Mouse (Mus musculus) ovary, adult 18-20 months (tissue): ENCODE data around the gene Pigh.
A peak's percentile ranks its signal among the peaks of the same experiment; 100 is the strongest.

Source experiments
- DNase-seq: peaks from one replicate; pipeline ENCODE4 v3.0.0; 2022; ENCODE audit warnings: low spot score, mixed read lengths

The Pigh gene

DNA sequence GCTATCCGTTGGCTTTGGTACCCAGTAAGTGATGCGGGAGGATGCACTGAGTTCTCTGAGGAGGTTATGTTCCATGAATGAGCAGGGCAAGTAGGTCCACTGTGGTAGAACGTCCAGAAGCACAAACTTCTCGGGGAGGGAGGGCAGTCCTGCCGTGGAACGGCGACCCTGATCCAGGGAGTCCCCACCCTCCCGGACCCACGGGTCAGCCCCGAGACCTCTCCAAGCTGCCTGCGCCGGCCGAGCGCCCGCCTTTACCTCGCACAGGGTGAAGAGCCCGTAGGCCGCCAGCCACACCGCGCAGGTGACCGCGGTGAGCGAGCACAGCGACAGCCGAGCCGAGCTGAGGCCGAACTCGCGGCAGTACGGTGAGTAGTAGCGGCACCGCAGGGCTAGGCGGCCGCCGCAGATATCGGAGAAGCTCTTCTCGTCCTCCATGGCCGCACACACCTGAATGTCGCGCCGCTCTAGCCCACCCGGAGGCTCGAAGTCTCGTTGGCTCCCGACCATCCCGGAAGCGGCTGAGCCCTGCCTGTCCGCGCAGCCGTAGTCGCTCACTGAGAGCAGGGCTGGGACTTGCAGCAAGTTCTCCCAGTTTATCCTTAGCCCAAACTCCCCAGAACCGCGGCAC is at the start of gene Pigh:
Gene Pigh, minus strand, starts transcription at position 470 of the 631 bp plus-strand sequence.
- peak; percentile 79 for DNase-seq

GRCm38 (mm10) chr12:79138999-79139398 is 49.5 kb upstream of the Pigh start:
- DNase-seq: no peak

- no peak for DNase-seq
Observed at GRCm38 (mm10) chr12:79136949-79137348, 47.5 kb upstream of the Pigh start.

GRCm38 (mm10) chr12:79135105-79135504 is 45.7 kb upstream of the Pigh start:
- DNase-seq: no peak

- DNase-seq: no peak
Observed at GRCm38 (mm10) chr12:79134676-79135075, 45.2 kb upstream of the Pigh start.

DNA sequence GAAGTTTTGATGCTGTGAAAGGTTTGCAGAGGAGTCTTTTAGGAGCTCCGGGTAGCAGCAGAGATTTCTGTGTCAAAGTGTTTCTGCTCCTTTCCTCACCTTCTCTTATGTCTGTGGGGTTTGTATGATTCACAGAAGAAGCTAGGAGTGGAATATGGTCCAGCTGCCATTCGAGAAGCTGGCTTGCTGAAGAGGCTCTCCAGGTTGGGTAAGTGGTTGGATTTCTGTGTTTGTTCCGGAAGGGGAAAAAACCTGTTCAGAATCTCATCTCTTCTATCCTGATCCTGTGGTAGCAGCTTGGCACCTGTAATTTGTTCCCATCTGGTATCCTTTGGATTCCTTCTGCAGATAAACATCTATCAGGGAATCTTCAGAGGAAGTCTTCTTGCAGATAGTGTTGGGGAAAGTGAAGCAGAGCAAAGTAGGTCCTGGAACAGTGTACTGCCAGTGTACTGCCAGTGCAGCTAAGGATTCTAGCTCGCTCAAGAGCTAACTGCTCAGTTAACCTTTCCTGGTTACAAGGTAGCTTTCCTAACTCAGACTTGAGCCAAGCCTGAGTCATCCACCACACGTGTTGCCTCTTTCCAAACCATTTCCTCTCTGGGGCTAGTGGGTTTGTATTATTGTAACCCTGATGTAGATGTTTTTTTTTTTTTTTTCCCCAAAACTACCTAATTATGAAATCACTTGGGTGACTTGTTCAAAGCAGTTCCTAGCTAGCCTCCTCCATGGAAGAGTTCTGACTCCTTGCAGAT is 42.4 kb upstream of the Pigh start:
- DNase-seq: no peak

GRCm38 (mm10) chr12:79131178-79131675 is 41.8 kb upstream of the Pigh start:
- no peak for DNase-seq

DNA sequence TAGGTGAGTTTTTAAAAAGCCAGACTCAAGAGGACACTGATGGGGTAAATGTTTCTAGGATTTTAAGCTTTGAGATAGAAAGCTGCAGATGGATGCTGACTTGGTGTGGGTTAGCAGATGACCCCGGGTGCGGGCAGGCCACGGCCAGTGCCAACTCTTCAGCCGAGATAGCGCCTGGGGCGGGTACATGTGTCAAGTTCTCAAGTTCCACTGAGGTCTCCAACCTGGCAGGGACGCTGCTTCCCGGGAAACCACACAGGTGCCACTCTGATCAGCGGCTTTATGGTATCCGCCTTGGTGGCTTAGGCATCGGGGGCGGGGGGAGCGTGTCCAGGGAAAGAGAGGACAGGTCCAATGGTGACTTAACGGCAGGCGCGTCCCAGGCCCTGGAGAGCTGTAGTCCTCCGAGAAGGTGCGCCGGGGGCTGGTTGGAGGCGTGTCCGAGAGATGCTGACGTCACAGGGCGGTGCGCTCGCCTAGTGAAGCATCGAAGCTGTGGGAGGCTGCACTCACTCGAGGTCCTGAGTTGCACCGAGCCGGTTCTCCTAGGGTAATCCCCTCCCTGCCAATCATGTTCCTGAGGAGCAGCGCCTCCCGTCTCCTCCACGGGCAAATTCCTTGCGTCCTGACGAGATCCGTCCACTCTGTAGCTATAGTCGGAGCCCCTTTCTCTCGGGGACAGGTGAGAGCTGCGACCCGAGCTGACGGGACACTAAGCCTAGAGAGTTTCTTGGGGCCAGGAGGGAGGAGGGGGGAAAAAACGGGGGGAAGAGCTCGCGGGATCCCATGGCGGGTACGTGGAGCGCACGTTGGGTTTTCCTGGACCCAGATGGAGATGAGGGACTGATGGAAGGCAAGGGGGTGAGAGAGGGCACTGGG is 41.1 kb upstream of the Pigh start, which contains the start of gene Arg2:
Gene Arg2, plus strand, starts transcription at position 479 of the 879 bp plus-strand sequence.
- peak; percentile 48 for DNase-seq

- DNase-seq: no peak
Observed at GRCm38 (mm10) chr12:79122820-79123219, 33.4 kb upstream of the Pigh start.

DNA sequence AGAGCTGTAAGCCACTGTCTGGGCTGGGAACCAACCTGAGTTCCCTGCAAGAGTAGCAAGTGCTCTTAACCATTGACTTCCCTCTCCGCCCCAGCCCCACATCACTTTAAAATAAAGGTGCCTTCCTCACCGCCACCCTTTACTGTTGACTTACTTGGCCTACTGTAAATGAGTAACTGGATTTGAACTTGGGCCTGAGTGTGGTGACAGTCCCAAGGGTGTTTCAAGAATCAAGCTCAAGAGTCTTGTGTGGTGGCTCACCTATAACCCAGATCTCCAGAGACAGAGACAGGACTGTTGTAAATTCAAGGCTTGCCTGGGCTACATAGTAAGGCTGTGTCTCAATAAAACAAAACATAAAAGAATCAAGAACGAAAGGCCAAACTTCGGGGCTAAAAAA is 29.5 kb upstream of the Pigh start:
- DNase-seq: no peak

GRCm38 (mm10) chr12:79105312-79105711 is 15.9 kb upstream of the Pigh start:
- DNase-seq: no peak

DNA sequence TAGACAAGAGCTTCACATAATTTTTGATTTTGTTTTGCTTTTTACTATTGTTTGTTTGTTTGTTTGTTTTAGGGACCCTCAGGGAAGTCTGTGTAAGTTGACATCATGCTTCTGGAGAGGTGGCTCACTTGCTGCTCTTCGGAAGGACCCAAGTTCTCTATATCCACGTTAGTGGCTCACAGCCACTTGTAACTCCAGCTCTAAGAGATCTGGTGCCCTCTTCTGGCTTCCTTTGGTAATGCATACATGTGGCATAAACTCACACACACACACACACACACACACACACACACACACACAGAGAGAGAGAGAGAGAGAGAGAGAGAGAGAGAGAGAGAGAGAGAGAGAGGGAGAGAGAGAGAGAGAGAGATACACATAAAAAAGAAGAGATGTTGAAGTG is 15.1 kb upstream of the Pigh start:
- no peak for DNase-seq

- DNase-seq: peak; percentile 19
Observed at GRCm38 (mm10) chr12:79103773-79104172, 14.3 kb upstream of the Pigh start.

DNA sequence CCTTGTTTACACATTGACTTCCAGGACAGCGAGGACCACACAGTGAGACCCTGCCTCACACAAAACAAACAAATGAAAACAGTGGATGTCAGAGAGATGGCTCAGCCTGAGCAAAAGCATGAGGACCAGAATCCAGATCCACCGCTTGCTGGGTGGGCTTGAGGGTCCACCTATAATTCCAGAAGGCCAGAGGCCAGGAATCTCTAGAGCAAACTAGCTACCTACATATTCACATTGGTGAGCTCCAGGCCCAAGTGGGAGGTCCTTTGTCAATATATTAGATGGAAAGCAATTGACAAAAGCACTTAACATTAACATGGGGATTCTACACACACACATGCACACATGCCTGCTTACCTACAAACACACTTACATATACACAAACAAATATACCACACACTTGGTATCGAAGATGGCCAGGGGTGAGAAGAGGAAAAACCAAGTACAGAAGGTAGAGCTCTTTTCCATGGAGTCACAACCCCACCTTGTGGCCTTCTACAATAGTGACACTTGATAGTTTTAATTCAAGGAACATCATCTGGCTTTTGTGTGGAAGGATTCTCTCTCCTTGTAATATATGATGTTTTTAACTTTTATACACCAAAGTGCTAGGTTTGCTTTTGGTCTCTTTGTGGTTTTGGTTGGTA is 7.8 kb upstream of the Pigh start:
- no peak for DNase-seq

- DNase-seq: peak; percentile 21
Observed at GRCm38 (mm10) chr12:79092569-79092968, 3.1 kb upstream of the Pigh start.

DNA sequence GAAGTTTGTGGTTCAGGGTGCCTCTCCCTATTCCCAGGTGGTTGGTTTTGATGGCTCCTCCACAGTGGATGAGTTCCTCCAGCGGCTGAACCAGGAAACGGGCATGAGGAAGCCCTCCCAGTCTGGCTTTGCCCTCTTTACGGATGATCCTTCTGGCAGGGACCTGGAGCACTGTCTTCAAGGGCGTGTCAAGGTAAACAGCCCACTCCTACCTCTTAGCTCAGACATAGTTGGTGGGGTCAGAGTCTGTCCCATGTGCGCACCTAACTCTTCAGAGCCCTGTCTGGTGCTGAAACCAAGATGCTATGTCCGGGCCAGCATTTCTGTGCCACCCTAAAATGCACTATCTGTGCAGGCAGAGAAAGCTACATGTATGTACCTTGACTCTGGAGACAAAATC is 16.1 kb downstream of the Pigh start:
- DNase-seq: no peak

DNA sequence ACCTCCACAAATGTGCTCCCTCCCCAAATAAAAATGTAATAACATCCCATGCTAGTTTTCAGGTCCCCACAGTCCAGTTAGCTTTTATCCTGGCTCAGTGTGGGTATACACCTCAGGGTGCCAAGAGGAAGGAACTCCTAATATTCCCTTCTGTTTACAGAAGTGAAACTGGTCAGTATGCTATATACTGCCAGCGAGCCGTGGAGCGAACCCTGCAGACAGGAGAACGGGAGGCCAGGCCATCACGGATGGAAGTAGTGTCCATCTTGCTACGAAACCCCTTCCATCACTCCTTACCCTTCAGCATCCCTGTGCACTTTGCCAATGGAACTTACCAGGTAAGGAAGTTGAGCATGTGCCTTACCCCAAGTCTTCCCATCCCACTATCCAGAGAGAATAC is 16.9 kb downstream of the Pigh start:
- DNase-seq: no peak

- no peak for DNase-seq
Observed at GRCm38 (mm10) chr12:79070736-79071333, 18.6 kb downstream of the Pigh start.

DNA sequence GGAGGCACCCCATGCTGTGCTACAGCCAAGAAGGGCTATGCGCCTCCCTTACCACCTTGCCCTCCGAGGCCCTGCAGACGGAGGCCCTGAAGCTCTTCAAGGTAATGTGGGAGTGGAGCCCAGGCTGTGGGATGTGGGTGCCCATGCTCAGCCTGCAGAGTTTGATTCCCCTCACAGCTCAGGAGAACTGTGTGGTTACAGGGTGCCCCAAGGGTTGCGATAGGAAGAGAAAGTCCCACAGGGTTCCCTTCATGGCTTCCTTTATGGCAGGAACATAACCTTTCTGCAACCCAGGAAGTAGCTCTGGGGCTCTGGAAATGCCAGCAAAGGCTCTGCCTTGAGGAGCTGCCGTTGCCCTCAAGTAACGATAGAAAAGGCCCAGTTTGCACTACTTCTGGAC is 19.5 kb downstream of the Pigh start:
- DNase-seq: no peak

- DNase-seq: no peak
Observed at GRCm38 (mm10) chr12:79069187-79069608, 20.3 kb downstream of the Pigh start.

DNA sequence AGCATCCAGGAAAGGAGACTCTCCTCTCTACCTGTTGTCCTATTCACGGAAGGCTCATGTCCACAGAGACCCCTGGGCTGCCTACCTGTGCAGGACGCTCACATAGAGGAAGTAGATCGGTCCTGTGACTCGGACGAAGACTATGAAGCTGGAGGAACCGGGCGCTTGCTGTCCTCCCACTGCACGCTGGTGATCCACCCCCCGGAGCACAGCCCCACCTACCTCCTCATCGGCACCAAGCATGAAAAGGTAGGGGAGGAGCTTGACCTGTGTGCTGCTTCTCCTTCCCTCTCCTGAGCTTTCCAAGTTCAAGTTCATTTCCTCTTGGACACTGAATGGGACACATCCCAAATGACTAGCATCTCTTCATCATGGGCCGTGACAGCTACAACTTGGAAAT is 21.1 kb downstream of the Pigh start:
- no peak for DNase-seq

DNA sequence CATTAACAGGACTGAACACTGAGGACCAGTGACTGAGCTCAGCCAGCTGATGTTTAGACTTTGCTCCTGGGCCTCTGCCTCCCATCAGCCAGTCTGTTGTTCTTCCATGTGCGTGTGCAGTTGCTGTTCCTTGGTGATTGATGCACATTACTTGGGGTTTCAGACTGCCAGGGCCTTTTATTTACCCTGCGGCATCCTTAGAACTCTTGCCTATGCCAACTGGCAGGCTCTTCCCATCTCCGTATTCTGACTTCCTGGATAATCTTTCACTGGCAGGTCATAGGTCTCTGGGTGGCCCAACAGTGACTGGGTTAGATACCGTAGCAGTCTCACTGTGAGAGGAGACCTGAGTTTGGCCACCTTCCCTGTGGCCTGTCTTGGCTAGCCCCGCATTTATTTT is 21.9 kb downstream of the Pigh start:
- DNase-seq: no peak
